ENCODE assay signal across 29 mouse cellular contexts in genomic region chr5:5004740-5005139, GRCm38 (mm10).
"Had no signal": no experiment of that assay in that cellular context is flagged by ENCODE, and none has a peak within 500 bp of the region (broad histone marks: within the 10 kb centered on the region; RNA-seq: fewer than 3 reads in every experiment).

No protein-coding gene starts in this region.

- H3K27ac ChIP-seq: limb, embryonic 10.5 days; limb, embryonic 12.5 days; limb, embryonic 13.5 days; limb, embryonic 15.5 days; liver, embryonic 12.5 days; liver, embryonic 13.5 days; liver, embryonic 14.5 days; liver, embryonic 15.5 days; lung, embryonic 15.5 days; macrophage; midbrain, embryonic 10.5 days; midbrain, embryonic 12.5 days; midbrain, embryonic 13.5 days; midbrain, embryonic 15.5 days had no signal

- H3K9me3 ChIP-seq: limb, embryonic 10.5 days; limb, embryonic 12.5 days; limb, embryonic 13.5 days; limb, embryonic 15.5 days; liver, embryonic 12.5 days; liver, embryonic 13.5 days; liver, embryonic 15.5 days; lung, embryonic 15.5 days; megakaryocyte, embryonic 14.5 days; midbrain, embryonic 10.5 days; midbrain, embryonic 12.5 days; midbrain, embryonic 13.5 days; midbrain, embryonic 15.5 days had no signal

- H3K4me3 ChIP-seq: limb, embryonic 10.5 days; limb, embryonic 12.5 days; limb, embryonic 13.5 days; limb, embryonic 15.5 days; liver, embryonic 12.5 days; liver, embryonic 13.5 days; liver, embryonic 15.5 days; lung, embryonic 15.5 days; megakaryocyte, embryonic 14.5 days; midbrain, embryonic 10.5 days; midbrain, embryonic 12.5 days; midbrain, embryonic 13.5 days; midbrain, embryonic 15.5 days; myocyte had no signal

- DNase-seq: left cerebral cortex, postnatal 4 days; liver; liver, embryonic 13.5 days; liver, postnatal 0 days; lung, adult 18-20 months; lung, adult 2 months; lung, embryonic 14.5 days; lung, postnatal 10 days; lung, postnatal 14 days; lung, postnatal 36 days; lung, postnatal 4 days; midbrain, embryonic 14.5 days had no signal

- H3K27me3 ChIP-seq: limb, embryonic 12.5 days; limb, embryonic 13.5 days; limb, embryonic 15.5 days; liver, embryonic 12.5 days; liver, embryonic 13.5 days; liver, embryonic 15.5 days; lung, embryonic 15.5 days; megakaryocyte, embryonic 14.5 days; midbrain, embryonic 15.5 days had no signal

- H3K4me2 ChIP-seq: limb, embryonic 12.5 days; limb, embryonic 13.5 days; limb, embryonic 15.5 days; liver, embryonic 11.5 days; liver, embryonic 12.5 days; liver, embryonic 13.5 days; liver, embryonic 15.5 days; lung, embryonic 14.5 days; lung, embryonic 15.5 days; midbrain, embryonic 11.5 days; midbrain, embryonic 12.5 days; midbrain, embryonic 13.5 days; midbrain, embryonic 15.5 days had no signal

- H3K36me3 ChIP-seq: limb, embryonic 10.5 days; limb, embryonic 12.5 days; limb, embryonic 15.5 days; liver, embryonic 12.5 days; liver, embryonic 13.5 days; liver, embryonic 15.5 days; lung, embryonic 15.5 days; midbrain, embryonic 10.5 days; midbrain, embryonic 12.5 days; midbrain, embryonic 15.5 days had no signal

- H3K9ac ChIP-seq: limb, embryonic 12.5 days; limb, embryonic 13.5 days; limb, embryonic 15.5 days; liver, embryonic 12.5 days; liver, embryonic 13.5 days; liver, embryonic 14.5 days; liver, embryonic 15.5 days; liver, postnatal 0 days; lung, embryonic 14.5 days; lung, embryonic 15.5 days; midbrain, embryonic 12.5 days; midbrain, embryonic 13.5 days; midbrain, embryonic 15.5 days had no signal

- H3K4me1 ChIP-seq: limb, embryonic 10.5 days; limb, embryonic 12.5 days; limb, embryonic 13.5 days; limb, embryonic 15.5 days; liver, embryonic 12.5 days; liver, embryonic 13.5 days; liver, embryonic 15.5 days; lung, embryonic 15.5 days; megakaryocyte, embryonic 14.5 days had no signal
